Mouse (Mus musculus) heart, postnatal 14 days (tissue): ENCODE measurements around the gene Gm340. TPM values are rescaled to one million over a fixed set of nuclear protein-coding genes. Genes with fewer than 3 reads are reported as not detected.

ENCODE experiments used
- DNase-seq, 2 experiments: peaks; one replicate each; pipeline ENCODE4 v3.0.0; 2021 to 2022
- intact Hi-C: fragments of 180-260 bp; cut with DNase I; formaldehyde crosslinking; loops from one replicate; pipeline ENCODE4 v1.15.1; 2025
- long read RNA-seq, 2 experiments: library from polyadenylated mRNA; stranded (forward); transcript quantifications; one replicate each; pipeline ENCODE4 v2.0.0; 2021
- total RNA-seq, 2 experiments: library from RNA; stranded (reverse); gene quantifications; 2 replicates each; pipeline ENCODE4 v1.2.3; 2021

The Gm340 gene
- 10 to 100 TPM in 1 of 2 experiments, 1 to 10 TPM in 1; 8.9 to 11.0 TPM for total RNA-seq
- long read RNA-seq, experiment 1 = 0 reads
- long read RNA-seq, experiment 2 = 0 reads

GRCm38 (mm10) chr19:41581706-41582420, at the start of gene Gm340:
TSS of gene Gm340 (plus strand) at chr19:41582370.
- no peak for DNase-seq
- intact Hi-C loops = no loop called here

- intact Hi-C loops = no loop called here
- no peak for DNase-seq
These were observed 48.1 kb upstream of the Gm340 start for GRCm38 (mm10) chr19:41534021-41534420.

GRCm38 (mm10) chr19:41556981-41557380, 25.2 kb upstream of the Gm340 start:
- intact Hi-C loops = no loop called here
- no peak for DNase-seq

- intact Hi-C loops = no loop called here
- DNase-seq = no peak
These were observed 24.7 kb upstream of the Gm340 start for GRCm38 (mm10) chr19:41557491-41557890.

GRCm38 (mm10) chr19:41558891-41559486, 23.2 kb upstream of the Gm340 start:
- intact Hi-C loops = no loop called here
- DNase-seq = no peak

- no peak for DNase-seq
- intact Hi-C loops = loop anchor here (5.0 kb wide), 1 partner anchor 69 kb away; no protein-coding TSS in a partner anchor
These were observed 21.3 kb upstream of the Gm340 start for GRCm38 (mm10) chr19:41560856-41561255.

- intact Hi-C loops = no loop called here
These were observed 13.4 kb upstream of the Gm340 start for GRCm38 (mm10) chr19:41568791-41569190.

GRCm38 (mm10) chr19:41573700-41574099, 8.5 kb upstream of the Gm340 start:
- intact Hi-C loops = loop anchor here (10.0 kb wide), 1 partner anchor 259 kb away; no protein-coding TSS in a partner anchor
- DNase-seq = no peak

More at GRCm38 (mm10) chr19:41568791-41569190, 13.4 kb upstream of the Gm340 start:
- no peak for DNase-seq

- intact Hi-C loops = loop anchor here (10.0 kb wide), 1 partner anchor 263 kb away; no protein-coding TSS in a partner anchor
- no peak for DNase-seq
These were observed 4.6 kb upstream of the Gm340 start for GRCm38 (mm10) chr19:41577576-41577975.

GRCm38 (mm10) chr19:41579311-41579920, 2.8 kb upstream of the Gm340 start:
- intact Hi-C loops = loop anchor here (10.0 kb wide), 1 partner anchor 265 kb away; no protein-coding TSS in a partner anchor
- DNase-seq = peak; percentile 38 to 58

- no peak for DNase-seq
- intact Hi-C loops = no loop called here
These were observed 846 bp downstream of the Gm340 start for GRCm38 (mm10) chr19:41582918-41583514.

- intact Hi-C loops = no loop called here
- no peak for DNase-seq
These were observed 4.6 kb downstream of the Gm340 start for GRCm38 (mm10) chr19:41586752-41587151.

- intact Hi-C loops = no loop called here
- no peak for DNase-seq
These were observed 5.5 kb downstream of the Gm340 start for GRCm38 (mm10) chr19:41587431-41588222.

GRCm38 (mm10) chr19:41589026-41589425, 6.9 kb downstream of the Gm340 start:
- intact Hi-C loops = no loop called here
- DNase-seq = no peak

- DNase-seq = no peak
- intact Hi-C loops = no loop called here
These were observed 7.5 kb downstream of the Gm340 start for GRCm38 (mm10) chr19:41589681-41590080.

- DNase-seq = no peak
- intact Hi-C loops = no loop called here
These were observed 9.6 kb downstream of the Gm340 start for GRCm38 (mm10) chr19:41591808-41592207.

- intact Hi-C loops = no loop called here
- peak; percentile 36 to 56 for DNase-seq
These were observed 15.2 kb downstream of the Gm340 start for GRCm38 (mm10) chr19:41597170-41597894.

- intact Hi-C loops = no loop called here
- DNase-seq = no peak
These were observed 18.5 kb downstream of the Gm340 start for GRCm38 (mm10) chr19:41600647-41601046.

- intact Hi-C loops = no loop called here
These were observed 24.2 kb downstream of the Gm340 start for GRCm38 (mm10) chr19:41606208-41606987.

More at GRCm38 (mm10) chr19:41606208-41606987, 24.2 kb downstream of the Gm340 start:
- no peak for DNase-seq
